In genomic region chr5:73381510-73381909, GRCm38 (mm10) we compare ENCODE assay signal across 20 mouse cellular contexts. TPM values are rescaled to one million over a fixed set of nuclear protein-coding genes. Genes with fewer than 3 reads are reported as not detected.
"Had no signal": no experiment of that assay in that cellular context is flagged by ENCODE, and none has a peak within 500 bp of the region (broad histone marks: within the 10 kb centered on the region; RNA-seq: fewer than 3 reads in every experiment).

No protein-coding gene starts in this region.

- H3K27ac ChIP-seq: lung, embryonic 15.5 days; macrophage; midbrain, embryonic 13.5 days; midbrain, embryonic 15.5 days; neural tube, embryonic 12.5 days; stomach, embryonic 15.5 days; stomach, postnatal 0 days had no signal

- H3K4me2 ChIP-seq: lung, embryonic 15.5 days; midbrain, embryonic 11.5 days; midbrain, embryonic 13.5 days; midbrain, embryonic 15.5 days; neural tube, embryonic 12.5 days; stomach, embryonic 15.5 days had no signal

- ATAC-seq: lung, postnatal 0 days; midbrain, embryonic 13.5 days; midbrain, embryonic 15.5 days had no signal

- H3K4me3 ChIP-seq: lung, embryonic 15.5 days; megakaryocyte, embryonic 14.5 days; midbrain, embryonic 13.5 days; midbrain, embryonic 15.5 days; neural tube, embryonic 12.5 days; stomach, embryonic 15.5 days had no signal

- H3K4me1 ChIP-seq: neural tube, embryonic 12.5 days; stomach, embryonic 15.5 days had no signal

- DNase-seq: lung, postnatal 14 days; lung, postnatal 36 days; right cerebral cortex, postnatal 14 days; thymus, adult 2 months; thymus, postnatal 25 days; thymus, postnatal 4 days had no signal

- H3K9ac ChIP-seq: lung, embryonic 15.5 days; midbrain, embryonic 13.5 days; midbrain, embryonic 15.5 days; neural tube, embryonic 12.5 days; stomach, embryonic 15.5 days had no signal

- H3K9me3 ChIP-seq: lung, embryonic 15.5 days; megakaryocyte, embryonic 14.5 days; midbrain, embryonic 13.5 days; midbrain, embryonic 15.5 days; neural tube, embryonic 12.5 days; stomach, embryonic 15.5 days had no signal

- H3K27me3 ChIP-seq: stomach, embryonic 15.5 days had no signal

- H3K36me3 ChIP-seq: lung, embryonic 15.5 days; midbrain, embryonic 13.5 days; midbrain, embryonic 15.5 days; neural tube, embryonic 12.5 days; stomach, embryonic 15.5 days had no signal

RNA-seq across cellular contexts. Expression of gene Cwh43, which starts 24.4 kb away (rescaled TPM):
- total RNA-seq: megakaryocyte progenitor cell, adult 5-6 weeks; monocyte, adult 5-6 weeks; neutrophil, adult 5-6 weeks had no signal
- polyA plus RNA-seq: lung, embryonic 15.5 days; lung, postnatal 0 days; macrophage; midbrain, embryonic 11.5 days; midbrain, embryonic 13.5 days; neural tube, embryonic 12.5 days; spleen, adult 2 months had no signal

RNA-seq across cellular contexts. Expression of gene Ociad2, which starts 40.7 kb away (rescaled TPM):
- total RNA-seq: monocyte, adult 5-6 weeks had no signal
